Mouse (Mus musculus) naive thymus-derived CD4-positive, alpha-beta T cell, adult 2 months (primary cell): Measurements from ENCODE around the gene Gucy1b1.
A peak's percentile ranks its signal among the peaks of the same experiment; 100 is the strongest.

Experiments
- DNase-seq: peaks from one replicate; pipeline ENCODE4 v3.0.0-alpha.2; 2011; ENCODE audit warnings: low read depth

Gucy1b1 gene

GRCm38 (mm10) chr3:82074201-82074851 lies at the start of gene Gucy1b1:
Gene Gucy1b1, minus strand, starts transcription at chr3:82074689.
- DNase-seq, result peak; percentile 62

DNA sequence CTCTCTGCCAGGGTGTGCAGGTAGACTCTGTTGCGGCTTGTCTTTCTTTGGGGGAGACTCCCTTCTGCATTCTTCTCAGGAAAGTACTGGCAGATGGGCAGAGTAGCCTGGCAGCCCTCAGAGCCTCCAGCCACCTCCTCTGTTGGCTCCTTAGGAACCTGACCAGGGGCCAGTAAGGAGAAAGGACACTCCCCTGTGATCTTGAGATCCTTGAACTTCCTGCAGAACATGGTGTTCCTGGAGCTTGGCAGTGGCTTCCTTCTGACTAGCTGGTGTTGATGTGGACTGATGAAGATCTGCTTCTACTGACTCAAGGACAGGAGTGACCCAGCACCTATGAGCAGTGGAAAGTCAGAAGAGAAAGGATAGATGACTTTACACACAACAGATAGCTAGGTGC lies 44.4 kb upstream of the Gucy1b1 start:
- no peak for DNase-seq

GRCm38 (mm10) chr3:82112439-82112838 lies 38.0 kb upstream of the Gucy1b1 start:
- DNase-seq, result no peak

- DNase-seq, result no peak
Measured at GRCm38 (mm10) chr3:82111986-82112385, 37.5 kb upstream of the Gucy1b1 start.

DNA sequence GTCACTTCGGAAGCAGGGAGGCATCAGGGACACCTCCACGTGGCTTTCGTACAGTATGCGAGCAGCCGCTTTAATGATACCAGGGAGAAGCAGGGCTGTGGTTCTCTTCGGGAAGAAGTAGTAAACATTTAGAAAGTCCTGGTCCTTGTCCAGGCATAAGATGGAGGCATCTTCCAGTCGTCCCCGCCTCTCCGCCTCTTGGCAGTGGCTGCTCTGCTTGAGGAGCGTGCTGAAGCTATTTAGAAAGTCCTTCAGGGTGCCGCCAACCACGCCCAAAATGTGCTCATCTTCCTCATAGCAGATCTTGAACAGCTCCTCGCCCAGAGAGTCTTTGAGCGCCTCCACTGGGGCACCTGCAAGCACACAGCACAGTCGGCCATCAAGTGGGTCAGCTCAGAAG lies 34.5 kb upstream of the Gucy1b1 start:
- no peak for DNase-seq

DNA sequence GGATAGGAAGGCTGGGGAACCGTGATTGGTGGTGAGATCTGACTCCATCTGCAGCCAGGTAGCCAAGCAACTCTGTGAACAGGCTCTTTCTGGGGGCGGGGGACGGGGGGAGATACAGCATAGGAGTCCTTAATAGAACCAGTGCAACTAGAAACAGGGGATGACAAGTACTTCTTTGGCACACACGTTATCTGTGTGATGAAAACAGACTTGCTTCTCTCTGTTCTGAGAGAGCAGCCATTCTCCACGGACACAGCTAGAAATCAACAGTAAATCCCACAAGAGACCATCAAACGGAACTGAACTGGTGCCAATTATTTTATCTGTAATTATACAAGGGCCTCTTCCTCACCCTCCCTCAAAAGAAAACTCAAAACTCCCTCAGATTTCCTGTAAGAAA lies 29.7 kb upstream of the Gucy1b1 start:
- DNase-seq, result no peak

DNA sequence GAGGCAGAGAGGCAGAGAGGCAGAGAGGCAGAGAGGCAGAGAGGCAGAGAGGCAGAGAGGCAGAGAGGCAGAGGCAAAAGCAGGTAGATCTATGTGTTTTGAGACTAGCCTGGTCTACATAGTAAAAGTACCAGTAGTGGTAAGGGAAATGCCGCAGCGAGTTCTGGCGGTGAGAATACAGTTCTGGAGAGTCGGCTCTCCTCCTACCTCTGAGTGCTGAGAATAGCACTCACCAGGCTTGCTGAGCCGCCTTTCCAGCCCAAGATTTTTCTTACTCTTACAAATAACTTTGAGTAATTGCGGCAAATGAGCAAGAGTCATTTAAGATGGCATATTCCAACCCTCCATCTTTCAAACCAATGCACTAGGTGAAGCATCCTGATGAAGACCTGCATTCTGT lies 24.6 kb upstream of the Gucy1b1 start:
- DNase-seq, result no peak

- no peak for DNase-seq
Measured at GRCm38 (mm10) chr3:82096801-82097200, 22.3 kb upstream of the Gucy1b1 start.

DNA sequence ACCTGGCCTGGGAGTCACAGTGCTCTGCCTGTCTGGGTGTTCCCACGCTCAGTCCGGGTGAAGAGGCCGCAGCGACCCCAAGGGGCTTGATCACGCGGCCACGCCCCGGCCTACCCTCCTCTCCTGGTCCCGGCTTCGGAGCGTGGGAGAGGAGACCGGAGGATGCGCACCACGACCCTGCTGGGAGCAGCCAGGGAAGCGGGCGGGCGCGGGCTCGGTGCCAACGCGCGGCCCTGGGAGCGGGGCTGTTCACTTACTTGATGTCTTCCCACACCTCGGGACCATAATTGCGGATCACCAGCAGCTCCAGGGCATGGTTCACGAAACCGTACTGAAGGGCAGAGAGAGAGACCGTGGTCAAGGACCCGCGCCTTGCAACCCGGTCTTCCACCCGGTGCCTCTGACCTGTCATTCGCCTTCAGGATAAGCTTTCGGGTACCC lies 728 bp downstream of the Gucy1b1 start:
- DNase-seq, result peak; percentile 17

- no peak for DNase-seq
Measured at GRCm38 (mm10) chr3:82067830-82068229, 6.7 kb downstream of the Gucy1b1 start.

DNA sequence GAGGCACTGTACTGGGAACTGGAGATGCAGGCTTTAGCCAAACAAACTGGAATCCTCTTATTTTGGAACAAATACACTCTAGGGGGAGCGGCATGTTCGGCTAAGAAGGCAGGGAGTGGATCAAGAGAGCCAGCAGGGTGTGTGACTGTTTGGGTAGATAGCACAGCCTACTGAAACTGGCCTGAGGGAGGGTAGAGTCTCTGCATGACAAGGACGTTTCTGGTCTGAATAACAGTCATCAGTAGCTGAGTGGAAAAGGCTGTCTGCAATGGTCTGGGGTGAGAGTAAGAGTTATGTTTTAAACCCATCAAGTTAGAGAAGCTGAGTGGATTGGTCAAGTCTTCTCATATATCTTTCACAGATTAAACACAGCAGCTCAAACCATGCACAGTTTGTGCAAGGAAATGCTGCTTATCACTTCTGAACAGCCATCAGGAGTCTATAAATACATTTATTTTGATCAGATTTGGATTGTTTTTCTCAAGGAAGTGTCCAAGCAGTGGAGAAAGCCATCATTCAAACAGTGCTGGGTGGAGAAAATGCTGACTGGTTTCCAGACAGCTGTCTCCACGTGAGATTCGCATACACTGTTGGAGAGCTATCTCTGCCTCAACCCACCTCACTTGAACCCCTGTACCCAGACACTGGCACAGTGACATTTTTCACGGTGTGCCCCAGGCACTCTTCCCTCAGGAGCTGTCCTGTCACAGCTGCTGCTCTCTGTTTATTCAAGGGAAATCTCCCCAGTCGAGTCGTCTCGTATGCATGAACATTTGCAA lies 12.9 kb downstream of the Gucy1b1 start:
- DNase-seq, result no peak

DNA sequence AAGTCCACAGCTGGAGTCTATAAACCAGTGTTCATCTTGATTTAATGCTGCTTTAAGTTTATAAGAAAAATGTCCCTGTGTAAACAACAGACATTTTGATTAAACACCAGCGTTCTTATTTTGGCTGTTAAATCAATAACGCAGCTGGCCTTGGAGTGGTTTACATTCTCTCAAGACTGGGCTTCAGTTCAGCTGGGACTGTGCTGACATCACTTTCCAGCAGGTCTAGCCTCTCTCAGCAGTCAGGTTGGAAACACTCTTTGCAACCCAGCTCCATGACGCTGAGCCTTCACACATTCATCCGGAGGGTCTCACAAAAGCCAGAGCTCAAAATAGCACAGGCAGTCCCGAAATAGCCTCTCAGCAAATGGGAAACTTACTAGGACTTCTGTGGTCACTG lies 17.3 kb downstream of the Gucy1b1 start:
- DNase-seq, result no peak

DNA sequence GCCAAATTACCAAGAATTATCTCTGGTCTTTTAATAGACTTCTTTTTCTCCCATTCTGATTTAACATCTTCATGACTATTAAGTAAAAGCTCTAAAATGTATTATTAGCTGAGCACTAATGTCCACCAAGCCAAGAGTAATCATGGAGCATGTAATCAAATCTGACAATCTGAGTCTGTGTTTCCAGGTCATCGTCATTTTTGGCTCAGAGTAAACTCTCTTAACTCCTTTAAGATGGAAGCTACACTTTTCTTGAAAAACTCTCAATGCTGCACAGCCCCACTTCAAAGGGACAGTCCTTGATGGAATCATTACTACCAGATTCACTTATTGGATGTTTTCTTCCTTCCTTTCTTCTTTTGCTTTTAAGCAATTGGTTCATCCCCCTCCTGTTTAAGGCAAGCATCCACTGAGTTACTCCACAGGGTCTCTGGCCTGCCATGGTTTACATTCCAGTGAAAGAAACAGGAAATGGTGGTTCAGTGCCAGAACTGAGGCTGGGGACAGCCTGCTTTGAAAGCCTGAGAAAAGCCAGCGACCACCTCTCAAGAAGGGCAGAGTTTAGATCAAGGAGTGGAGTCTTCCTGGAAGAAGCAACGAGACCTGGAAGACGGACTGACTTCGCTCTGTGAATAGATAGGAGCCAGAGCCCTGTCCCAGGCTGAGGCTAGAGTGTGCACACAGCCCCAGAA lies 20.1 kb downstream of the Gucy1b1 start:
- no peak for DNase-seq

- DNase-seq, result no peak
Measured at GRCm38 (mm10) chr3:82052029-82052428, 22.5 kb downstream of the Gucy1b1 start.

- no peak for DNase-seq
Measured at GRCm38 (mm10) chr3:82051468-82051867, 23.0 kb downstream of the Gucy1b1 start.

- no peak for DNase-seq
Measured at GRCm38 (mm10) chr3:82048681-82049080, 25.8 kb downstream of the Gucy1b1 start.

GRCm38 (mm10) chr3:82048078-82048477 lies 26.4 kb downstream of the Gucy1b1 start:
- no peak for DNase-seq

DNA sequence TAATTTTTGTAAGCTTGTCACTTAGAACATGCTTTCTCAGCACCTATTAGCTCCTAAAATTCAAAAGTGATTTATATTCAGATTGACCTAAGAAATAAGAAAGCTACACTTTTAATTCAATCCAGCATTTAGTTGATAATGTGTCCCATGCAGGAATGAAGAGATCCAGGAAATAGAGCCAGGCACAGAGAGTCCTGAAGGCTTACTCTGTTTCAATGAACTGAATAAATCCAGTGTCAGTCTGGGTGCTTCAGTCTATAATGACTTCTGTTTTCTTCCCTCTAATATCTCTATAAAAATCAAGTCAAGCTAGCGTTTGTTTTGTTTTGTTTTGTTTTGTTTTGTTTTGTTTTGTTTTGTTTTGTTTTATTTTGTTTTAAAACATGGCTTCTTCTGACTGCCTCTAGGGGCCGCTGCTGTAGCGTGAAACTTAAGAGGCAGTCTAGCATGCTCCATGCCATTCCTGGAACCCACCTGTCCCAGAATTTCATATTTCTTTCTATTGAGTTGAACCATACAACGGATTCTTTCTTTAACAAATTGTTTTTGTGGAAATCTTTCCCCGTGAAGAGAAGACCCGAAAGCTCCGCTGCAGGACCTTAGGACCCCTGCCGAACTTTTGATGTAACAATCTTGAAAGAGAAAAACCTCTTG lies 27.3 kb downstream of the Gucy1b1 start:
- DNase-seq, result peak; percentile 53

GRCm38 (mm10) chr3:82046087-82046486 lies 28.4 kb downstream of the Gucy1b1 start:
- no peak for DNase-seq

DNA sequence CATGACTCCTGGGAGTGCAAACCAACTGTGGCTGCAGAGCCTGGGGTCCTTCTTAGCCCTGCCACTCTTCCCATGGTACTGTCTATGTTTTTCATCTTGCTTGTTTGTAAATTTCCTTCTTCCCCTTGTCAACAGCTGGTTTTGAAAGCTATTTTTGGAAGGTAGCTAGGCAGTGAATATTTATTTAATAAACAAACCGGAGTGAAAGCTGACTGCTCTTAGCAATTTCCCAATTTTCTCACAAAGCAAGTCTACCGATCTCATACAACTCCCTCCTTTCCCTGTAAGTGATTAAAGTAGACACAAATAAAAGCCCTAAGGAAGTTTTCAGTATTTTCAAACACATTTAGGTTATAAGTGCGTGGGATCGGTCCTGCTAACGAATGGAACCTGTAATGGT lies 29.6 kb downstream of the Gucy1b1 start:
- DNase-seq, result no peak

DNA sequence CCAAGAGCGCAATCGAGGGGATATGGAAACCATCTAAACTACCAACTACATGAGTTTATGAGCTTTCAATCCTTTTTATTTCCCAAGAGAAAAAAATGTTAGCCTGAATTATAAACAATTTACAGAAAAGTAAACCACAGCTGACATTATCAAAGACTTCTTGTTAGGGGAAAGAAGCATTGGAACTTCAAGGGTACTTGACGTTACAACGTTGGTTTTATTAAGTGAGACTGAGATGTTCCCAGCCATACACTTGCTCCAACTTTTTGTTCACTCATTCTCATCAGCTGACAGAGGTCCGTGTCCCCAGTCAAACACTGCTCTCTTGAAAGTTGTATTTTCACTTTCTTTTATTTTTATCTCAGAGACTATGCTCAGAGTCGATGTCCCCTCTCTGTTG lies 30.8 kb downstream of the Gucy1b1 start:
- DNase-seq, result no peak

DNA sequence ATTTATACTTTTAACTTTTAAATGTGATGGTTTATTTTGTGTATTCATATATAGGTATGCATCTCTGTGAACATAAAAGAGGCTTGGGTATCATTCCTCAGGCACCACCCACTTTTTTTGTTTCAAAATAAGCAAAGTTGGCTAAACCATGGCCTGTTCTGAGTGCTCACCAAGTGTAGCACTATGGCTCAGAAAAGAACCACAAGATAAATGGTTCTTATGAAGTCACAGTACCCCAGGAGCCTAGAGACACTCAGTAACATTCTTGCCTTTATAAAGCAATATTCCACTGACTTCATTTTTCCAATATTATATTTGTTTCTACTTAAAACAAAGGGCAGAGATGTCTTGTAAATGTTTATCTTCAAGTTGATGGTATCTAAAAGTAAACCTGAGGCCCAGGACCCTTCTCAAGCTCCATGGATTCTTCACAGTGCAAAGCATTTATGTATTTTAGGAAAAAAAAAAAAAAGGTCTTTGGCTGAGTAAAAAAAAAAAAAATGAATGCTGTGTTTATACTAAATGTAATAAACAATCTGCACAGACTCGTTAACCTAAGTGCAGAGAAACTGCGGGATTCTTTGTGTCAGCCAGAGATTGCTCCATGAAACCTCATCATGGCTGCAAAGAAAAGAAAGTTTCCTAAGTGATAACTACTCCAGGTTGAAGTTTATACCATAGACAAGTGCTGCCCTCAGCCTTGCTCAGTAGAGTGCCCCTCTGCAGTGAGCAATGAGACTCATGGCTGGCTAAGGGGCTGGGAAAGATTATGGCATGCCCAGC lies 38.0 kb downstream of the Gucy1b1 start:
- DNase-seq, result no peak
